Mouse (Mus musculus): Measurements from ENCODE around the gene Calcrl.
"Not testable (repeated sequence)": the region's sequence is repeated elsewhere in the genome, so short reads cannot be mapped to it uniquely, and the experiment has no call there.

Calcrl gene

DNA sequence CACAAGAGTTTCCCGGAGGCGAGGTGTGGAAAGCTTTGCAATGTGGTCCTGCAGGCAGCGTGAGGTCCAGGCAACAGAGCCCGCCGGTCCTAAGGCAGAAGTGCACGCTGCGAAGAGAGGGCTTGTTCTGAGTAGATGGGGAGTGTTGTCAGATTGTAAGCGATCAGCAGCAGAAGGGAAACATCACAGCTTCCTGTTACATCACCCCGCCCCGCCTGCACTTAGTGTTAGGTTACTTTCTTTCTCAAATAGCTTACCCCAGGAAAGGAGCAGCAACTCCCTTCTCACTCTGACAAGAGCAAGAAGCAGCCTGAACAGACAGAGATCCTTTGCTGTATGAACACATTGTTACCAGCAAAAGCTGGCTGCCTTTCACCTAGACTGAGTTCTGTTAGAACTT is at the start of gene Calcrl:
Gene Calcrl (minus strand): TSS at position 274 of the 400 bp plus-strand sequence.
- DNase-seq = peak; percentile 77 to 82

DNA sequence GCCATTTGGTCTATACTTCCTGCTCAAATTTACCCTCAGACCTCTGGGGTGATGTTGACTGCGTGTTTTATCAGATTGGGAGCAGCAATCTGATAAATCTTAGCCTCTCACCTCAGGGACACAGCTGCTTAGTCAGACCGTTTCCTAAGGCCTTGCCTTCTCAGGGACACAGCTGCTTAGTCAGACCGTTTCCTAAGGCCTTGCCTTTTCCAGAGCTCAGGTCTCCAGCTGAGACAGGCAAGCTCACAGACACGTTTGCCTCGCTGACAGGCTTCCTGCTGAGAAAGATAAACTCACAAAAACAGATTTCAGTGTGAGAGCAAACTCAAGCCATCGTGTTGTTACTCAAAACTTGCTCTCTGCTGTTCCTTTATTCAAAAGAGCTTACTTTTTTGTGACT is 49.4 kb upstream of the Calcrl start:
- no peak for DNase-seq

DNA sequence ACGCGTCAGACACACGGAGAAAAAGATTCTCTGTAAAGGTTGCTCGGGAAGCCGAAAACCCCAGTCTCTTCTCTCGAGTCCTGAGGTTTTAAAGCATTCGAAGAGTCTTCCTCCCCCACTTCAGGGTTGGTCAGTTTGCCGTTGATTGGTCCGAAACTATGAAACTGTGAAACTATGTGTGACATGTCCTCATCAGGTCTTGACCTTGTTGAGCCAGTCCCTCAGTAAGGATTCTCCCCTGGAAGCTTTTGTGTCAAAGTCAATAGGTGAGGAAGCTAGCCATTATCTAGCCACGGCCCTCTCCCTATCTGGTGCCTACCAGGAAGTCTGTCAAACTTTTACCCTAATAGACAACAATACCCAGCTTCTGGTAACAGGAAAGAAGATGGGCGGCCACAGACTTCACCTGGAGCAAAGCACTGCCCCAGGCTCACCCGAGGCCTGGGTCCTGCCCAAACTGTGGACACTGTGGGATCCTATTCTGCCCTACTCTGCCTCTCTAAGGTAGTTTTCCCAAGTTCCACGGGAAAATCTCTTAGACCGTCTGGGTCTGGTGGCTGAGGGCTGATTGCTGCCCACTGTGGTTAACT is 48.8 kb upstream of the Calcrl start:
- no peak for DNase-seq

DNA sequence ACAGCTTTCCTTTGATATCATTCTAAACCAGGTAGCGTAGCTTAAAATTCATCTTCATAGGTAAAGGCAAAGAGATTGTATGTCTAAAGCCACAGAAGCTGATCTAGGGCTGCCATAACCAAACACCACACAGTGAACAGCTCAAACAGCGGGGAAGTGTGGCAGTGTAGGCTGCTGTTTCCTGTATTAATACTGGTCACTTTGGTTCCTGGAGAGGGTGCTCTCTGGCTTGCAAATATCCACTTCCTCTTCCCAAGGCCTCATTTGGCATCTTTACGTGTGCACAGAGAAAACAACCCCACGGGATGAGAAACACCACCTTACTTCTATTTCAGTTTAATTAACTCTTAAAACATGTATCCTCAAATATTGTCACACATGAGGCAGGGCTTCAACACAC is 42.2 kb upstream of the Calcrl start:
- no peak for DNase-seq

DNA sequence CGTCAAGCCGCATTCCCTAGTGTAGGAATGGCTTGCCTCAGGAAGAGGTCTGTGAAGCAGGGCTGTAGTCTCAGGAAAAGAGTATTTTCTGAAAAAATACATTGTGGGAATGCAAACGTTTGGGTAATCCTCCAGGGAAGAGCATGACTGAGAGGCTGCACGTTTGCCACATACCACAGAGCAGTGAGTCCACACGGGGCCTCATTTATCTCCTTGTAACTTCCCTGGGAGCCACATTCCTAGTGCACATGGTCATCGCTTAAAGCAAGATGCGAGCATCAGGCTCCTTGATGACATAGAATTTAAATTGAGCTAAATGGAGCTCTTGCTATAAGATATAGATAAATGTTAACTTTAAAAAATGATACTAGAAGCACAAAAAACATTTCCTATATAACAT is 39.7 kb upstream of the Calcrl start:
- DNase-seq = no peak

DNA sequence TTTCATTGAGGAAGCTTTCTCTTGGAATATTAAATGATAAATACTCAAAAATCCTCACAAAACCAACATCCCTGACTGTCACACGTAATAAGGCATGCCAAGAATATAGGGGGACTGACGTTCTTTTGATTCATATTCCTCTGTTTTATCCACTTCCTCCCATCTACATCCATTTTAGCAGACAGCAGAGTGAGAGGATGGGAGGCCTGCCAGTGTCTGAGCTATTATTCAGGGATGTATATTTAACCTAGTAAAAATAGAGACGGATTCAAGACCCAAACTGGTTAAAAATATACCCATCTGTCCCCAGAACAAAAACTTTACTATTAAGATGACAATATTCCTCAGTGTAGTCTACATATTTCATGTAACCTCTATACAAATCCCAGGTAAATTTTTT is 37.2 kb upstream of the Calcrl start:
- no peak for DNase-seq

DNA sequence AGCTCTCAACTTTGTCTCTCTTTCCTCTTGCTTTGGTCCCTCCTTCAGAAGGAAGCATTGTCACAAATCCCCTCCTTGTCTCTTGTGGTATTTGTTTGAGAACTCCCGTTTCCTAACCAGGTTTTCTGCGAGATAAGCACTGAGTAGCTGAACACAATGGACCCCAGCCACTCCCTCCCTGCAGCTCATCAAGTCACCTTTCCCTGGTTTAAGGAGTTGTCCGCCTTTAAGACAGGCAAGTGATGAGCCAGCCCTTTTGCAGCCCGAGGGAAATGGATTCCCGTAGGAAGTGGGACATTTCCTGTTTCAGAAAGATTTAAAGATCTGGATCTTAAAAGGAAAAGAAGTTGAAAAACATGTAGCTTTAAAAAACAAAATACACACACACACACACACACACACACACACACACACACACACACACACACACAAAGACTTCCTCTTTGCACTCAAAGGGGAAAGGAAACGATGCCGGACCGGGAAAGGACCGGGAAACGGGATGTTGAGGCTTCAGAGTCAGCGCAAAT is 34.5 kb upstream of the Calcrl start:
- DNase-seq = peak; percentile 8 to 12

DNA sequence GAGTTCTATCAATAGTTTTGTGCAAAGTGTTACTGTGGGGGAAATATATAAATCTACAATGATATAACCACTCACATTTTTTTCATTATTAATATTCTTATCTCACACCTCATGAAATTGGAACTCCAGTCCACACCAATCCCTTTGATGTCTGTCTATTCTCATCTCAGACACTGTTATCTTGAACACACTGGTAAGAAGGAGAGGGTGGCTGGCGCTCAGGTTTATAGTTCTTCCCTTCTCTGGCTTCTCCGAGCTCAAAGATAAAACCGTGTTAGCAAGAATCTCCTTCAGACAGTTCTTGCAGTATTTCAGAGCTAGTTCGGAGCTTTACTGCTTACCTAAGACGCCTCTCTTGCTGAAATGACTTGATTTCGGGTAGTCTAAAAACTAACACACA is 32.0 kb upstream of the Calcrl start:
- no peak for DNase-seq

DNA sequence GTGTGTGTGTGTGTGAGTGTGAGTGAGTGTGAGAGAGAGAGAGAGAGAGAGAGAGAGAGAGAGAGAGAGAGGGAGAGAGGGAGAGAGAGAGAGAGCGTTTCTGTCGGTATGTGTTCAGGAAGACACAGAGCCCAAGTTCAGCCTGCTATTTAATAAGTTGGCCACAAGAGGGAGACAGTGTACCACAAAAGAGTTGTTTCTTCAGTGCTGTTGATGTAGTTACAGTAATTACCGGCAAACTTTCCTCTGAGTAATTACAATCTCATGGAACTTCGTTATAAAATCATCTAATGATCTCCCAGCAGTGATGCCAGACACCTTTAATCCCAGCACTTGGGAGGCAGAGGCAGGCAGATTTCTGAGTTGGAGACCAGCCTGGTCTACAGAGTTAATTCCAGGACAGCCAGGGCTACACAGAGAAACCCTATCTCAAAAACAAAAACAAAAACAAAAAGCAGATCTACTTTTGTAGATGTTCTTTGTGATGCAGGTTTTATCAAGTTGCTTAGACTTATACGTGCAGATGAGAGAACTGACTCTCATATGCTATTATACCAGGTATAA is 30.1 kb upstream of the Calcrl start:
- DNase-seq = peak; percentile 32 to 54

DNA sequence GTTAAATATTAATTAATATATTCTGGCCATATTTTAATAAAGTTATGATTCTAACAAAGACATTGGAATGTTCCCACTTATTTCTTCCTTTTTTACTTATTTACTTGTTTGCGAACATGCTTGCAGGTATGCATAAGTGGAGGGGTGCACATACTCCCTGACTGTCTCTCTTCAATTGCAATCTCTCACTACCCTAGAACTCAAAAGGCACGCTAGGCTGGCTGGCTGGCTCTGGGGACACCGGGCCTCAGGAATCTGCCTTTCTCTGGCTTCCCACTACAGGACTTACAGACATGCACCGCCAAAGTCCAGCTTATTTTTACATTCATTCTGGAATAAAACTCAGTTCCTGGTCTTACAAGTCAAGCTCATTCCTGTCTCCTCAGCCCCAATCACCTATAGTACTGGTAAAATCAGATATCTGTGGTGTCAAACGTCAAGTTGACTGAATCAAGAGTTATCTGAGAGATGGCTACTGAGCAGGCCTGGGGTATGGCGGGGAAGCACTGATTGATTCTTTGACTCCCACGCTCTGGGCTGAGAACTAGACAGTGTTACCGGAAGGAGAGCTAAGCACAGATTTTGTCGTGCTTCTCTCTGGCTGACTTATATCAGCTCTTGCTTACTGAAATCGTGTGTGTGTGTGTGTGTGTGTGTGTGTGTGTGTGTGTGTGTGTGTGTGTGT is 29.5 kb upstream of the Calcrl start:
- no peak for DNase-seq

DNA sequence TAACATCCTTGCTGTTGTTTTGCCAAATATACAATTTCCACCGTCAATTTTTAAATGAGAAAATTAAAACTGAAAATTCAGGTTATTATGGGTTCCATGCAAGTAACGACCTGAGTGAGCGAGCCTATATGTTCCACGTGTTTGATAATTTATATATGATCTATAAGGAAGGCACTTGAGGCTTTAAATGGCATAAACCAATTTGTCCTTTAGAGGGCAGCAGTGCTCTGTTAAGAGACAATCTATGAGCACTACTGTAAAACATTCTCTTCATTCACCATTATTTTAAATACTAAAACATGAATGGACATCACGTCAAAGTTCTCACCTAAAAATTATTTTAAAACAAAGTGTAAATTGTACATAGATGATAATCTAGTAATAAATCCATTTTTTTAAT is 28.8 kb upstream of the Calcrl start:
- DNase-seq = peak in 1 of 2 experiments; percentile 18

DNA sequence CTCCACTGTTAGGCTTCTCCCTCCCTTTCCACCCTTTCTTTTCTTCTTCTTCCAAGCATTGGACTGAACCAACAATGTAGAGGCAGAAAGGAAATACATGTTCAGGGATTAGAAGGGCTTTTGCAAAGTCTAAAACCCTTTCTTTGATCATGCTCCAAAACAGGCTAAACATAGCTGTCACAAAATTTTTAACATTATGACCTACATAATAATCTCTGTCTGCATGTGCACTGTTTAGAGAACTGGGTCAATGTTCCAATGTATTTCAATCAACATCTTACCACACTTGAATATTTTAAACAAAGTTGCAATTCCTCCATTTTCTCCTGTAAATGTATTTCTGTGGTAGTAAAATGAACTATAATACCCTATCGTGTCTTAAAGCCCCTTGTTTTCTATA is 20.3 kb upstream of the Calcrl start:
- DNase-seq = no peak

DNA sequence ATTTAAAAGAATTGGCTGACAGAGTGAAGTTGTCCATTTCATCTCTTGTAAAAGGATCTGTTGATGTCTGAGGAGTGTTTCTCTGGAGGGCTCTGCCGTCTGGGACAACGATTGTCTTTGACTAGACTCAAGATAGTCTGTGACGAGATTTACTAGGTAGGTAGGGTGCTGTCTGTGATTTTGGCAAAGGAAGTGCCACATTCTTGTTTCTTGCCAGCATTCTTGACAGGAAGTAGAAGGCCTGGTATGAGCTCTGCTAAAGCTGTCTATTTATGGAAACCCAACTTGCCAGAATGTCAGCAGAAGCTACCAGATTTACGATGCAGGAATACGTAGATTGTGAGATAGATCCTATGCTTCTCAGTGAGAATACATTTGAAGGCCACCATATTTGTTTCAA is 16.7 kb upstream of the Calcrl start:
- no peak for DNase-seq

DNA sequence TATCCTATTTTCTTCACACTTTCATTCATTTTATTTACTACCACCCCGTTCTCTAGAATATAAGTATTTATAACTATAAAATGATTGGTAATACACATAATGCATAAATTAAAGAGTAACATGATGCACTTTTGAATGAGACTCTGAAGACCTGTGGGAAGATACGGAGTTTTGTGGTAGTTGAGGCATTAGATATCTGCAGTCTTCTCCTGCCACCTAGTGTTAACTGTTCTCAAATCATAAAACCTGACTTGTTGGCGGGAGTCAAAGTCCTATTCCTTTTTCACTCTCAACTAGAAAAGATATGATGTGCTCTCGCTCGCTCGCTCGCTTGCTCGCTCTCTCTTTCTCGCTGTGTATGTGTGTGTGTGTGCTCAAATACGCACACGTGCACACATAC is 4.5 kb upstream of the Calcrl start:
- peak; percentile 15 to 46 for DNase-seq

DNA sequence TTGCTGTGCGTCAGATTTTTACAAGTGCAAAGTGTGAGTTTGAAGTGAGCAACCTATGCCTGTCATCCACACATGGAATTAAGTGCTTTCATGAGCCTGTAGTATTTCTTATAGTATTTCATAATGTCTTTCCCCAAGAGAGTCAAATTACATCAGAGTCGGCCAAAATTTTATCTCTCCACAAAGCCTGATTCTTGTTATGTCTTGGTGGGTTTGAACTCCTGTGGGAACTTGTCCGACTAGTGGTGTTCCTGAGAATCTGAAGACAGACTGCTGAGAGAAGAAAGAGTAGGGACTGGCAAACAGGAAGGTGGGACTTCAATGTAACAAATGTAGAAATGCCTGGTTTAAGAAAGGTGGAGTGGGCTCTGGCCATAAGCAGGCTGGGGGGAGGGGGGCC is 3.6 kb upstream of the Calcrl start:
- no peak for DNase-seq

DNA sequence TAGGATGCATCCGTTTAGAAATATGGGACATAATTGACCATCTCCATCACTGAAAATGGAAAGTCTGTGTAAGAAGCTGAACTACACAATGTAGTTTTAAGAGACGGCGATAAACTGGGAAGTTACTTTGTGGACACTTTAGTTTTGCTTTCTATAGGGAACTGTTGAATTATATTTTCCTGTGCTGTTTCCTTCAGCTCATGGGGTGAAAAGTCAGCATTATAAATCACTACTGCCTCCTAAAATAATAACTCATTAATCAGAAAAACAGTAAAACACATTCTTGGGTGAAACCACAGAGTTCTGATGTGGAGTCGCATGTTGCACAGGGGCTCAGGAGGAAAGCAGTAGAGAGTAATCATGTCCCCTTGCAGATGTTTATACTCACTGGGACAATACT is 1.3 kb upstream of the Calcrl start:
- no peak for DNase-seq

DNA sequence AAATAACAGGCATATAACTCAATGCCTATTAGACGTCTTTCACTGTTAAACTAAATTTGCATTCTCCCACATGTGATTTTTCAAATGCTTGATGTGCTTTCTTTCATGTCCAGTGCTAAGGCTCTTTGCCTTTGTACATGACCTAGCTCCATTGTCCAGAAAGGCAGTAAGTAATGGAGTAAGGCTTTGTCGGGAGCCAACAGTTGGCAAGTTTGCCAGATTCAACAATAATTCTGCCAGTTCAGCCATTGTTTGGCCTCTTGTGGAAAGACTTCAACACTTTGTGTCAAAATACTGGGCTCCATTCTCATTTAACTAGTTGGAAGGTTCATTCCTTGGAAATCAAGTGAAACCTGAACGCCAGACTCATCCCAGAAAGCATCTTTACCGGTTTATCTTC is 8.7 kb downstream of the Calcrl start:
- DNase-seq = no peak

DNA sequence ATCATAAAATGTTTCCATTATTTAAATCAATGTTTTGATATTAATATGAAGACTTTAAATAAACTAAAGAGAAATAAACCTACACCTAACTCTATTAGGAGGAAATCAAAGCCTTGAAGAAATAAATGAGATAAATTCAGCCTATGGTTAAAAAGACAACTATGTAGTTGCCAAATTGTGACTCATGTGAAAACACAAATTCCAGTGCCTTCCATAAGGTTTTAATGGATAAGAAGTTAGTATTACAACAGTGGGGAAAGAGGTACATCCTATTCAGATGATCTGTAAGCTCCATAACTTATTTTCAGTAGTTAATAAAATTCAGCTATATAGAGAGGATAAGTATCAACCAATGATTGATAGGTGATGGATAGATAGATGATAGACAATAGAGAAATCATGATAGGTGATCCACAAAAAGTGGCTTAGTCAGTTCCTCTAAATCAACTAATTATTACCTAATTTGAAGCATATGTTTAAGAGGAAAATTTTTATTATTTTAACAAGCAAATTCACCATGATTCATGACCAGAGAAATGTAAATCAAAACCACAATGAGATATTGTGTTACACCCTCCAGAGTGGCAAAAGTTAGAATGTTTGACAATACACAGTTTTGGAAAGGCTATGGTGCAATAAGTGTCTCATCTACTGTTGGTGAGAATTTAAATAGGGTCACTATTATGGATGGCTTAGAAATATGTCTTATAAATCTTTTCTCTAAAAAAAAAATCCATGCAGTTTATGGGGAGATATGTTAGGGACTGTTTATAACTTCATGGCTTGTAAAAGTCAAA is 15.2 kb downstream of the Calcrl start:
- DNase-seq = no peak

DNA sequence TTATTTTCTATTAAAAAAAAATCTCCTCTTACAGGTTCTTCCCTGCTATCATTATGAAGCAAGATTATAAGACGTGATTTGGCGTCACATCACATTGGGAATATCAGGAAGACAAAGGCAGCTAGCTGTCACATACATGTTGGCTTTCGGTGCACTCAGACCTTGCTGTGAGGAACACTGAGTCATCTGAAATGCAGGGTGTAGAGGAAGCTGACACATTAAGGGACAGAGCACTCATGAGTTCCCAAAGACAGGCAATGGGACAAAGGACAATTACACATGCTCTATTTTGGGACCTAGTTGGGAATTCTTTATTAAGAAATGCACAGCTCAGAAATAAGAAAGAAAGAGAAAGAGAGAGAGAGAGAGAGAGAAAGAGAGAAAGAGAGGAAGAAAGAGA is 20.4 kb downstream of the Calcrl start:
- no peak for DNase-seq

DNA sequence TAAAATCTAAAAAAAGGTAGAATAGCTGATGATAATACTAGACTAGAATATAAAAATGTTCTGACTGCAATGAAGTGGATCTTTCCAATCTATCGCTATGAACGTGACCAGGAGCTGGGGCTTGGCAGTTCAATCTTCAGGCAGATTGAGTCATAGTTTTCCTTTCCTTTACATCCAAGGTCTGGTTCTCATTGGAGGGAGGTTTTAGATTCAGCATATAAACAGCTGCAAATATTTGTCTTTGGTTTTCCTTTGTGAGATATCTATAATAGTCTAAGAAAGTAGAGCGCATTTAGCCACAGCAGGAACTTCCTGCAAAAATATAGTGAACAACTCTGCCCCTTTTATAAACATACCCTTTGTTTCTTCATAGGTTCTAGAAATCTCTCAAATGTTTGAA is 22.5 kb downstream of the Calcrl start:
- DNase-seq = no peak

DNA sequence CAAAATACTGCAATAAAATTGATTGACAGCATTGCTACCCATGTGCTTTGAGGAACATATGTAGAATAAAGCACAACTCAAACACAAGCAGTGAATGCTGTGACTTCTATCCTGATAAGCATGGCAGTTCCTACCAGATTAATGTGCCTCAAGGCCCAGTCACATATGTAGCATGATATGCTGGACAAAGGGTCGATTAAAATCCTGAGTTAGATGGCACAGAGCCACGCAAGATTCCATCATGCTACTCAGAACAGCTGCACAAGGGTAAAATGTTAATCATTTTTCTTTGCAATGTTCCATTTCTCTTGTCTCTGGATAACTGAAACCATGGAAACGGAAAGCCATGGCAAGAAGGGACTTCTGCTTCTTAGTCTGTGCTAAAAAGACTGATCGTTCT is 28.7 kb downstream of the Calcrl start:
- no peak for DNase-seq

DNA sequence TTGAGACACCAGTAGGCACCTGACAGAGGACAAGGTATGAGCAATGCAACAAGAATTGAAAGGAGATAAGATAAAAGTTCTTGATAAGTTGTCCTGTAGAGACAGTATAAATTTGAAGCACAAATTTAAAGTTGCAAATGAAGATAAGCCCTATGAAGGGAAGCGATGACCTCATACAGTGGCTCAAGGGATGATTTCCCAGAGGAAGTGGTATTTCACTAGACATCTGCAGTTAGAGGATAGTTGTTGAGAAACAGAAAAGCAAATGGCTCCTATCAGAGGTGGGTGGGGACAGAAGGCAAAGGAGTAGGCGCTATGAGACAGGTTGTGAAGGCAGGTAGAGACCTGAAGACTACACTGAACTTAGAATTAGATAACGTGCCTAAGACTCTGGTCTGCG is 32.0 kb downstream of the Calcrl start:
- DNase-seq = no peak

DNA sequence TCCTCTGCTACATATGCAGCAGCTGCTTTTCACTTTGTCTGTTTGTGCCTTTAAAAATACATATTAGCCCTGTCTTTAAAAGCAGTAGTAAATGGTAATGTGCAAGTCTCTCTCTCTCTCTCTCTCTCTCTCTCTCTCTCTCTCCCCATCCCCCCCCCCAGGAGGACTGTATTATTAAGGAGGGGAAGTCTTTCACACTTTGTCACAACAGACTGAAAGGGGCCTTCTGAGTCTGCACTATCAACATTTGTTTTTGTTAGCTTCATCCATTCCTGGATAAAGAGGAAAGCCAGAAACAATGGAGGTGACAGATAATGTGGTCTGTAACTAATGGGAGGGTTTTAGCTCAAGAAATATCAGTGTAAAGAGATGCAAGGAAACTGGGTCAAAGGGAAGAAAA is 36.1 kb downstream of the Calcrl start:
- no peak for DNase-seq

DNA sequence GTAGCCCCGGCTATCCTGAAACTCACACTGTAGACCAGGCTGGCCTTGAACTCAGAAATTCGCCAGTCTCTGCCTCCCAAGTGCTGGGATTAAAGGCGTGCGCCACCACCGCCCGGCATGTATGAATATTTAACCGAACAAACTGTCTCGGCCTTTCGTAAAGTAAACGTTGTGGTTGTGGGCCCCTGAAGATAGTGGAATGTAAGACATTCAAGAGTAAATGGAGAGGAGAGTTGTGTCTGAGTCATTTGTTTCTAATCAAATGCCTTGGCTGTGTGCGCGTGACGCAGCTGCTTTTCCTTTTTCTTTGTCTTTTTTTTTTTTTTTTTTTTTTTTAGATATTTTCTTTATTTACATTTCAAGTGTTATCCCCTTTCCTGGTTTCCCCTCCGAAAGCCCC is 36.7 kb downstream of the Calcrl start:
- not testable (repeated sequence) for DNase-seq

All from kidney, adult 8-10 months (tissue).